Mouse (Mus musculus) neural tube, embryonic 10.5 days (tissue): ENCODE results near the gene Myo19.
"Not testable (repeated sequence)": the region's sequence is repeated elsewhere in the genome, so short reads cannot be mapped to it uniquely, and the experiment has no call there.

Experiments
- DNase-seq: peaks from one replicate; pipeline ENCODE4 v3.0.0-alpha.2; 2017; ENCODE audit warnings: low spot score; ENCODE audit errors: extremely low spot score

The Myo19 gene

GRCm38 (mm10) chr11:84879772-84880464, at the start of gene Myo19, which contains the start of gene Pigw:
Myo19 (plus strand) TSS chr11:84880148.
Pigw (minus strand) TSS chr11:84880285.
- peak; percentile 71 for DNase-seq

GRCm38 (mm10) chr11:84839330-84839729, 40.6 kb upstream of the Myo19 start:
- no peak for DNase-seq

- DNase-seq, result no peak
Observed at GRCm38 (mm10) chr11:84846741-84847474, 33.0 kb upstream of the Myo19 start.

- no peak for DNase-seq
Observed at GRCm38 (mm10) chr11:84847475-84848090, 32.4 kb upstream of the Myo19 start.

GRCm38 (mm10) chr11:84855285-84855684, 24.7 kb upstream of the Myo19 start:
- no peak for DNase-seq

GRCm38 (mm10) chr11:84865268-84865667, 14.7 kb upstream of the Myo19 start:
- DNase-seq, result no peak

- DNase-seq, result no peak
Observed at GRCm38 (mm10) chr11:84867586-84867985, 12.4 kb upstream of the Myo19 start.

GRCm38 (mm10) chr11:84868786-84869259, 11.1 kb upstream of the Myo19 start:
- DNase-seq, result no peak

- peak; percentile 98 for DNase-seq
Observed at GRCm38 (mm10) chr11:84869537-84870232, 10.3 kb upstream of the Myo19 start.

GRCm38 (mm10) chr11:84870337-84871043, 9.5 kb upstream of the Myo19 start, which contains the start of gene Ggnbp2:
Ggnbp2 (minus strand) TSS chr11:84870817.
- DNase-seq, result peak; percentile 94

- DNase-seq, result no peak
Observed at GRCm38 (mm10) chr11:84871046-84871445, 8.9 kb upstream of the Myo19 start.

GRCm38 (mm10) chr11:84871548-84872069, 8.3 kb upstream of the Myo19 start:
- DNase-seq, result no peak

GRCm38 (mm10) chr11:84873042-84873833, 6.7 kb upstream of the Myo19 start:
- no peak for DNase-seq

- DNase-seq, result not testable (repeated sequence)
Observed at GRCm38 (mm10) chr11:84876020-84876419, 3.9 kb upstream of the Myo19 start.

- no peak for DNase-seq
Observed at GRCm38 (mm10) chr11:84879007-84879771, 759 bp upstream of the Myo19 start.

- DNase-seq, result peak; percentile 78
Observed at GRCm38 (mm10) chr11:84880465-84880961, 565 bp downstream of the Myo19 start.

GRCm38 (mm10) chr11:84880971-84881370, 1.0 kb downstream of the Myo19 start:
- no peak for DNase-seq

- DNase-seq, result no peak
Observed at GRCm38 (mm10) chr11:84882346-84882745, 2.4 kb downstream of the Myo19 start.

GRCm38 (mm10) chr11:84885238-84885637, 5.3 kb downstream of the Myo19 start:
- DNase-seq, result no peak
